Mouse (Mus musculus): ENCODE data around the gene Nup214.
"Not testable (repeated sequence)": the region's sequence is repeated elsewhere in the genome, so short reads cannot be mapped to it uniquely, and the experiment has no call there.

Gene Nup214

GRCm38 (mm10) chr2:31964191-31964590, 10.0 kb upstream of the Nup214 start:
- no peak for ATAC-seq (ENCODE audit: low TSS enrichment)

- no peak for ATAC-seq (ENCODE audit: low TSS enrichment)
Observed at GRCm38 (mm10) chr2:31965110-31965509, 9.1 kb upstream of the Nup214 start.

- no peak for ATAC-seq (ENCODE audit: low TSS enrichment)
Observed at GRCm38 (mm10) chr2:31966801-31967200, 7.4 kb upstream of the Nup214 start.

GRCm38 (mm10) chr2:31972589-31972988, 1.6 kb upstream of the Nup214 start:
- ATAC-seq (ENCODE audit: low TSS enrichment) = no peak

- no peak for ATAC-seq (ENCODE audit: low TSS enrichment)
Observed at GRCm38 (mm10) chr2:31974809-31975371, 654 bp downstream of the Nup214 start.

GRCm38 (mm10) chr2:31987774-31988173, 13.5 kb downstream of the Nup214 start:
- no peak for ATAC-seq (ENCODE audit: low TSS enrichment)

GRCm38 (mm10) chr2:31990961-31991360, 16.7 kb downstream of the Nup214 start:
- no peak for ATAC-seq (ENCODE audit: low TSS enrichment)

- ATAC-seq (ENCODE audit: low TSS enrichment) = no peak
Observed at GRCm38 (mm10) chr2:31994896-31995295, 20.7 kb downstream of the Nup214 start.

GRCm38 (mm10) chr2:31996060-31996459, 21.8 kb downstream of the Nup214 start:
- peak; percentile 92 for ATAC-seq (ENCODE audit: low TSS enrichment)

GRCm38 (mm10) chr2:31997539-31997938, 23.3 kb downstream of the Nup214 start:
- no peak for ATAC-seq (ENCODE audit: low TSS enrichment)

- ATAC-seq (ENCODE audit: low TSS enrichment) = no peak
Observed at GRCm38 (mm10) chr2:31998443-31998842, 24.2 kb downstream of the Nup214 start.

- no peak for ATAC-seq (ENCODE audit: low TSS enrichment)
Observed at GRCm38 (mm10) chr2:32008311-32008710, 34.1 kb downstream of the Nup214 start.

GRCm38 (mm10) chr2:32008716-32009115, 34.5 kb downstream of the Nup214 start:
- ATAC-seq (ENCODE audit: low TSS enrichment) = no peak

GRCm38 (mm10) chr2:32019704-32020103, 45.5 kb downstream of the Nup214 start:
- no peak for ATAC-seq (ENCODE audit: low TSS enrichment)

- no peak for ATAC-seq (ENCODE audit: low TSS enrichment)
Observed at GRCm38 (mm10) chr2:32020229-32020628, 46.0 kb downstream of the Nup214 start.

- no peak for ATAC-seq (ENCODE audit: low TSS enrichment)
Observed at GRCm38 (mm10) chr2:32024372-32024771, 50.1 kb downstream of the Nup214 start.

- peak; percentile 80 for ATAC-seq (ENCODE audit: low TSS enrichment)
Observed at GRCm38 (mm10) chr2:32029636-32030035, 55.4 kb downstream of the Nup214 start.

- ATAC-seq (ENCODE audit: low TSS enrichment) = no peak
Observed at GRCm38 (mm10) chr2:32033436-32033835, 59.2 kb downstream of the Nup214 start.

GRCm38 (mm10) chr2:32034206-32034605, 60.0 kb downstream of the Nup214 start:
- no peak for ATAC-seq (ENCODE audit: low TSS enrichment)

- ATAC-seq (ENCODE audit: low TSS enrichment) = peak; percentile 52; the same call in 1 of the 2 replicates
Observed at GRCm38 (mm10) chr2:32037279-32037858, 63.1 kb downstream of the Nup214 start.

GRCm38 (mm10) chr2:32038661-32039081, 64.4 kb downstream of the Nup214 start:
- peak; percentile 75 for ATAC-seq (ENCODE audit: low TSS enrichment)

GRCm38 (mm10) chr2:32040646-32041045, 66.4 kb downstream of the Nup214 start:
- ATAC-seq (ENCODE audit: low TSS enrichment) = not testable (repeated sequence)

- ATAC-seq (ENCODE audit: low TSS enrichment) = no peak
Observed at GRCm38 (mm10) chr2:32041087-32041486, 66.9 kb downstream of the Nup214 start.

GRCm38 (mm10) chr2:32043836-32044235, 69.6 kb downstream of the Nup214 start:
- no peak for ATAC-seq (ENCODE audit: low TSS enrichment)
